Mouse (Mus musculus): ENCODE data around the gene Adprm.

GRCm38 (mm10) chr11:67030904-67031602 lies 21.3 kb downstream of the Adprm start:
- TF ChIP-seq CTCF (IDR thresholded peaks at IDR 0.05; ENCODE audit: low read depth): peak; percentile 33
- no peak for TF ChIP-seq EP300 (optimal IDR thresholded peaks at IDR 0.05)

Measured in stomach, postnatal 0 days (tissue).